Mouse (Mus musculus): ENCODE measurements at regions not wholly inside any gene's neighbourhood (a gene's known extent, or its start where the extent isn't known, plus 50 kb on each side); places are given as distances from the start of the nearest gene placed in this dataset.

- TF ChIP-seq POLR2A (IDR thresholded peaks at IDR 0.05; ENCODE audit: borderline replicate concordance, insufficient read depth, low read length) (no peak), CTCF (IDR thresholded peaks at IDR 0.05; ENCODE audit: borderline replicate concordance, insufficient read depth, low read depth, low read length) (no peak)
Observed at GRCm38 (mm10) chr10:96414807-96415206, 202.0 kb upstream of the Btg1 start.

Data from cerebellum, adult 2 months (tissue).